Mouse (Mus musculus) layer of hippocampus, postnatal 14 days (tissue): ENCODE measurements around the gene Nup93. TPM values are rescaled to one million over a fixed set of nuclear protein-coding genes. Genes with fewer than 3 reads are reported as not detected.

Experiments used
- DNase-seq, 2 experiments: peaks; one replicate each; pipeline ENCODE4 v3.0.0; 2021 to 2022; ENCODE audit warnings: low spot score in 2 of 2, mixed read lengths in 1 of 2
- microRNA-seq, 2 experiments: library from miRNA; unstranded; fragments of <30 nt; microRNA quantifications; one replicate each; pipeline ENCODE4 v1.2.0; 2021
- total RNA-seq, 2 experiments: library from RNA; stranded (reverse); gene quantifications; 2 replicates each; pipeline ENCODE4 v1.2.3; 2021

The Nup93 gene
- total RNA-seq, 2 experiments from 2014 or later = 54.8 to 56.1 TPM

DNA sequence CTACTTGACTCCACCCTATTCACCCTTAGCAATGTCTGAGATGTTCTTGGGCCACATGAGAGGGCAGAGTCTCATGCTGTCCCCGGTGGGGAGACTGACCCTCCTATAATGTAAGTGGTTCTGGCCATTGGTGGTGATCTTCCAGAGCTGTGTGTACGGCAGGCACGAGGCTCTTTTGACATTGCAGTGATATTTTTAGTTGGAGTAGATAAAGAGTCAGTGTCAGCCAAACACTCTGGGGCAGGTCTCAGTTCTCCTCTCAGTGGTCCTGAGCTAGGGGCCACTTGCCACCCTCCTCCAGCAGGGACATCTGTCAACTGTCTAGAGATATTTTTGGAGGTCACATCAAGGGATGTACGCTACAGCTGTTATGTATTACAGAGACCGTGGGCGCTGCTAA is 142.9 kb downstream of the Nup93 start:
- DNase-seq = no peak

DNA sequence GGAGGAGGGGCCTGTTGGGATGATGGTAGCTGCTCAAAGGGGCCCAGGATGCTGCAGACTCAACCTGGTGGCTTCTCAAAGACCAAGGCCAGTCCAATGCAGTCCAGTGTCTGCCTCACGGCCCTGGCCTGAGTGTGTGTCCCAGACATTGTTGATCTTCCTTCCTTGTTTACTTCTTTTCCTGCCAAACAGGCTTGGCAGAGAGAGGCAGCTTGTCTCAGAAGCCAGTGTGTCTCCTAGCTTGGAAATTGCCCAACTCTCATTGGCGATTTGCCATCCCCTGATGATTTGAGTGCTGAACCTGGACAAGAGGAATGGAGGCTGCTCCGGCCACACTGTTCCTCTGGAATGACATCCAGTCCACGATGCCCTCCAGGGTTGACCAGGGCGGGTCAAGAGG is 144.2 kb downstream of the Nup93 start:
- peak; percentile 66 to 85 for DNase-seq

DNA sequence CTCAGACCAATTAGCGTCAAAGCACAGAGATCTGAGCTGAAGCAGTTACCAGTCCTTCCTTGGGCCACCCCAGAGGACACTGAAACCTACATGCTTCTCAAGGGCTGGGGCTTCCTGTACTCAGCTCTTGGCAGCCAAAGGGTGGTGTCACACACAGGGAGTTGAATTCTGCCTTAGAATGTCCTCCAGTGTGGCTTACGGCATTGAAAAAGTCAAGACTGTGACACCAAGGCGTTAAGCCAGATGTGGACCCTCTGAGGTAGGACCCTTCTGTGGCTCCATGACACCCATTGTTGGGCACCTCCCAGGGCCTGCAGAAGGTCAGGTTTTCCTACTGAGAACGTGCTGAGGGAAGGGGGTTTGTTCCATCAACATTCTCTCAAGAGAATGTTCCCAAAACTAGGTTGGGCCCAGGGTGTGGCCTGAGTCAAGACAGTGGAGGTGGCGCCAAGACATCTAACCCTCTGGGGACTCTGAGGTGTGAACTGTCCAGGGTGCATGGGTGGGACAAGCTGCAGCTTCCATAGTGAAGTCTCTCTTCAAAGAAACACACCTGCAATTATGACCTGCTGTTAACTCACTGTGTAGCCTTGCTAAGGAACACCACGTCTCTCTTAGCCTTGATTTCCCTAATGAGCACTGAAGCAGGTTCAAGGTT is 147.5 kb downstream of the Nup93 start:
- DNase-seq = no peak

DNA sequence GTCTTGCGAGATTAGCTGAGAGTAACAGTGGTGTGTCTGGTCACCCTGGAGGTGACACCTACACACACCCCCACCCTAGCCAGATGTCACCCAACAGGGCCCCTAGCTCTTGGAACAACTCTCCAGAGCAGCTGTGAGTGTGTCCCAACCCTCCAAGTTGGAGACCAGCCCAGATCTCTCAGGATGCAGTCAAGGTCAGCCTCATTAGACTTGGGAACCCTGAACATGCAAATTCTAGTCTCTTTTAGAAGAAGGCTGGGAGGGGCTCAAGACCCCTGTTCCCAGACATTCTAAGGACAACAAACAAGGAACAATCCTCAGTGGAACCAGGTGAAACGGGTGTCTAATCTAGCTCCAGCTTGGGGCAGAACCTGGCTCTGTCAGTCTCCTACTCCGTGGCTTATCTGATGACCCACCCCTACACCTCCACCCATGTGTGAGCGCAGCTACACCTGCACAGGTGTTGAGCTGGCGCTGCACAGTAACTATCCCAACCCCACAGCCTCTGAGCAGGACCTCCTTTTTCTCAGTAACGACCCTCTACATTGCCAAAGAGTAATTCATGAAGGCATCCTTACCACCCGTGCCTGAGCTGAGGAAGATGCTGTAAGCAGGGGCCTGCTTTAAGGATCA is 148.4 kb downstream of the Nup93 start:
- no peak for DNase-seq

DNA sequence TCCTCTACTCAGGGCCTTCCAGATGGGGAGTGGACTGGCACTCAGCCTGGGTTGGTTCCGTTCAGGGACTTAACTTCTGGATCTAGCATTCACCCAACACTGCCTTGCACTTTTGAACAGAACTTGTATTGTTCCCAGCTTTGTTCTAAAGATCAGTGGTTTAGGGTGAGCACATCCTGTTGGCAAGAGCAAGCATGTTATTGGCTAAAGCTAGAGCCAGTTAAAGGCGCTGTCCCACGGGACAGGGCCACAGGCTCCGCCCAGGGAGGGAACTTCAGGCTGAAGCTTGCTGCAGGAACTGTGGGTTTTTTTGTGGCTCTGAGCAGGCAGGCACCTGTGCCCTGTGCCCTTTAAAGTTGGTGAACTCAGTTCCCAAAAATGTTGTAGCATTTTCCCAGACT is 148.9 kb downstream of the Nup93 start:
- no peak for DNase-seq

DNA sequence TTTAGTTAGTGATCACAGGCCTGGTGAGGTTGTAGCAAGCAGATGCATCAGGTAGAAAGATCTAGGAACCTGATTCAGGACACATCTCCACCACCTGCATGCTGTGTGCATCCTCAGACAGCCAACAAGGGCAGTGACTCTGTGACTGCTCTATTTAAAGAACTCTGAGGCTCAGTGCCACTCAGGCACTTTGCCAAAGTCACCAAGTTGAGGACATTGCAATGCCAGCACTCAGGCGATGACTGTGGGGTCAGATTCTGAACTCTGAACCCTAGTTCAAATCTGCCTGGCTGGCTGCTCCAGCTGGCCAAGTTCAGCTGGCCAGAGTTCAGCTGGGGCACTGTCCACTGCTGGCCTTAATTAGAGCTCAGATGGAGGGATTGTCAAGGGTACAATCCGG is 149.5 kb downstream of the Nup93 start:
- no peak for DNase-seq

DNA sequence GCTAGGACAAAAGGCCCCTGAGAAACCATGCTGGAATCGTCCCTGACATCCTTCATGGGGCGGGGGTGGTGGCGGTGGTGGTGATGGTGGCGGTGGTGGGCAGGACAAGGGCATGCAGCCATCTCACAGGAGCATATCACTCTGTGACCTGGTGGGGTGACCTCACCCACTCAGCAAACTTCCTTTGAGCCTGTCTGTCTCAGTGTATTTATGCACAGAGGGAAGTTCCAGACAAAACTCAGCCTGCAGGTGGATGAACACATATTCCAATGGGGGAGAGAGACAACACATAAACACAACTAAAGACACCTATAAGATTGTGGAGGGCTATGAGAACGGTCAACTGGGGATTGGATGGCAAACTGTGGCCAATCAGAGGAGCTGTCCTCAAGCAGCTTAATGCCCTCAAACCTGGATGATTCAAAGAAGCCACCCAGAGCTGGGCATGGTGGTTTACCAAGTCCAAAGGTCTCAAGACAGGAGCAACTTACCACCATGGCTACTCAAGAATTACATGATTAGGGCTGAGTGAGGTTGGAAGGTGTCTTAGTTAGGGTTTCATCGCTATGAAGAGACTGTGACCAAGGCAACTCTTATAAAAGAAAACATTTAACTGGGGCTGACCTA is 150.4 kb downstream of the Nup93 start:
- no peak for DNase-seq

DNA sequence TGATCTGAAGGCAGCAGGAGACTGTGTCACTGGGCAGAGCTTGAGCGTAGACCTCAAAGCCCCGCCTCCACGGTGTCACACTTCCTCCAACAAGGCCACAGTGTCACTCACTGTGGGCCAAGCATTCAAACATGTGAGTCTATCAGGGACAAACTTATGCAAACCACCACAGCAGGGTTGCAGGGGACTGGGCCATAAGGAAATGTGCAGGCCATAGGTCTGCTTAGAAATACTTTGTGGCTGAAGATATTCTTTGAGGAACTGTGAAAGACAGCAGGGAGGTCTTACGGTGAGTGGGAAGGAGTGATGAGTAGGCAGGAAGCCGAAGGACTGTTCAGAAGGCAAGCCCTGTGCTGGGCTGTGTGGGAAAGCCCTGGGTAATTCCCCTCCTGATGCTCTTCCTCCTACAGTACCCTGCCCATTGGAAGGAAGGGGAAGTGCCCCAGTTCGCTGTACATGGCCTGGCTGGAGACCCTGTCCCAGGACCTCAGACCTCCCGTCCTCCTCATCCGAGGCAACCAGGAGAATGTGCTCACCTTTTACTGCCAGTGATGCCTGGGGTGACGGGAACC is 151.1 kb downstream of the Nup93 start:
- DNase-seq = no peak

Small RNA genes lying within 50 kb of the gene (microRNA-seq; reads per million reads assigned to microRNA genes)
- 1,628 to 2,009 reads per million in 2 experiments for gene Mir138-2

Other genes with a start within 250 kb of the Nup93 start
- 100 to 1,000 TPM; 131 to 135 TPM for gene Amfr, start 201.7 kb upstream of the Nup93 start, total RNA-seq
- gene Nudt21, start 177.5 kb upstream of the Nup93 start, total RNA-seq = 10 to 100 TPM; 53.1 to 54.0 TPM
- 10 to 100 TPM; 66.5 to 67.4 TPM for gene Ogfod1, start 177.4 kb upstream of the Nup93 start, total RNA-seq
- gene Bbs2, start 115.6 kb upstream of the Nup93 start, total RNA-seq = 10 to 100 TPM; 17.7 to 19.6 TPM
- not detected for gene Mt4, start 77.4 kb upstream of the Nup93 start, total RNA-seq
- gene Mt3, start 62.0 kb upstream of the Nup93 start, total RNA-seq = 1,000 to 10,000 TPM; 1,034 to 1,120 TPM
- gene Mt2, start 41.9 kb upstream of the Nup93 start, total RNA-seq = 100 to 1,000 TPM; 467 to 654 TPM
- 100 to 1,000 TPM; 472 to 625 TPM for gene Mt1, start 35.5 kb upstream of the Nup93 start, total RNA-seq
- gene Slc12a3, start 114.6 kb downstream of the Nup93 start, total RNA-seq = under 1 TPM; 0.31 to 0.44 TPM
- 10 to 100 TPM; 43.9 to 56.6 TPM for gene Herpud1, start 171.9 kb downstream of the Nup93 start, total RNA-seq
- under 1 TPM; 0.35 to 0.45 TPM for gene Nlrc5, start 219.8 kb downstream of the Nup93 start, total RNA-seq